Mouse (Mus musculus): Measurements from ENCODE around the gene Ntm. TPM values are rescaled to one million over a fixed set of nuclear protein-coding genes. Genes with fewer than 3 reads are reported as not detected.

Gene Ntm
- polyA plus RNA-seq, 1 experiment from 2014 or later: 22.6 TPM

DNA sequence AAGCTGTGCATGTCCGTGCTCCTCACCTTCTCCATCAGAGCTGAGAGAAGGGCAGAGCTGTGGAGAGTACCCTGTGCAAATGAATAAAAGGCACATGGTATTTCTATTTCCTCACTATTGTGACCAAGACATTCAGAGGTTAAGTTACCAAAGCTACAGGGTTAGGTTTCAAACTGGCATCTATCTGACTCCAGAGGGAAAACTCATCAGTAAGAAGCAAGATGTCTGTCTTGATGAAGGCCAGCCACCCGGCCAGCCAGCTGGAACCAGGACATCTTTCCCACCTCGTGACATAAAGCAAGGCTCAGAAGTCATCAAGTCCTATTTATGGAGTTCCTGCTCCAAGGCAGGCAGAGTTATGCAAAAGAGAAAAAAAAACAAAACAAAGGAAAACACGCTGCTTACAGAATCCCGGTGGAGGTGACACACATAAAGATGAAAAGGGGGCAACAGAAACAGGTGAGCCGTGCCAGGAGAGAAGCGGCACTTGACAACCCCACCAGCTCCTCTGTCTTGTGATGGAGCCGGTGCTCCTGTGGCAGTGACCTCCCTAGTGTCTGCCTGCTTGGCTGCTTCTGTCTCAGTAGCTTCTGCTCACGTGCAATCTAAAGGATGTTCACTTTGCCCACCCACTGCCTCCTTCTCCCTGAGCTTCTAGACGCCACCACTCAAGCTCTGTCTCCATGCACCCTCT is 694.2 kb downstream of the Ntm start:
- DNase-seq (ENCODE audit: low spot score) (no peak), ATAC-seq (ENCODE audit: insufficient read depth, low FRiP score, low TSS enrichment) (no peak)
- H3K4me2 ChIP-seq (ENCODE audit: low read depth): no peak overlapping the region
- no peak overlapping the region for H3K9ac ChIP-seq (ENCODE audit: low read length)
- no peak overlapping the region for H3K4me3 ChIP-seq (ENCODE audit: low read depth, low read length)
- no peaks in the 10 kb centered on the region for H3K4me1 ChIP-seq (ENCODE audit: control insufficient read depth, insufficient read depth, low read length)
- no peaks in the 10 kb centered on the region for H3K9me3 ChIP-seq (ENCODE audit: control insufficient read depth, low read length)
- H3K27me3 ChIP-seq (ENCODE audit: control insufficient read depth, insufficient read depth, low read length): no peaks in the 10 kb centered on the region
- no peak overlapping the region for H3K27ac ChIP-seq (ENCODE audit: low read depth, low read length)
- 67% methylated on average over 10 of the region's 10 CpGs for WGBS
- no peaks in the 10 kb centered on the region for H3K36me3 ChIP-seq (ENCODE audit: control insufficient read depth, insufficient read depth, low read length)

DNA sequence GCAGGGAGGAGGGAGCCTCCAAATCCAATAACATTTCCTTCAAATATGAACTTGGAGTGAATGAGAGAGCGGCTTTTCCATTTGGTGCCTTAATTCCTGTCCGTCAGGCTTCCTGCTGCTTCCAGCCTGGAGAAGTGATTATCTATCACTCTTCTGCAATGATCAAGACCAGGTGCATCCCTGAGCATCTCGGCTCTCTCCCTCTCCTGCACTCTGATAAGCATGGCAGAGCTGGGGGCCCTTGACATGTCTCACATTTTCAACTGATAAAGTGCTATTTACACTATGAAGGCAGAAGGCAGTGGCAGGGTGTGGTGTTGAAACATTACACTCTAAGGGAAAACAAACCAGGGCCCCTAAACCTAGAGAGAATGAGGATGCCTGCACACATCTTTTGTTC is 695.3 kb downstream of the Ntm start:
- 48% methylated on average over 3 of the region's 3 CpGs for WGBS
- Histone ChIP-seq H3K36me3 (ENCODE audit: control insufficient read depth, insufficient read depth, low read length) (no peaks in the 10 kb centered on the region), H3K9me3 (ENCODE audit: control insufficient read depth, low read length) (no peaks in the 10 kb centered on the region), H3K4me3 (ENCODE audit: low read depth, low read length) (no peak overlapping the region), H3K27me3 (ENCODE audit: control insufficient read depth, insufficient read depth, low read length) (no peaks in the 10 kb centered on the region), H3K9ac (ENCODE audit: low read length) (no peak overlapping the region), H3K4me2 (ENCODE audit: low read depth) (no peak overlapping the region), H3K27ac (ENCODE audit: low read depth, low read length) (no peak overlapping the region), H3K4me1 (ENCODE audit: control insufficient read depth, insufficient read depth, low read length) (no peaks in the 10 kb centered on the region)
- no peak for DNase-seq (ENCODE audit: low spot score)
- ATAC-seq (ENCODE audit: insufficient read depth, low FRiP score, low TSS enrichment): no peak

DNA sequence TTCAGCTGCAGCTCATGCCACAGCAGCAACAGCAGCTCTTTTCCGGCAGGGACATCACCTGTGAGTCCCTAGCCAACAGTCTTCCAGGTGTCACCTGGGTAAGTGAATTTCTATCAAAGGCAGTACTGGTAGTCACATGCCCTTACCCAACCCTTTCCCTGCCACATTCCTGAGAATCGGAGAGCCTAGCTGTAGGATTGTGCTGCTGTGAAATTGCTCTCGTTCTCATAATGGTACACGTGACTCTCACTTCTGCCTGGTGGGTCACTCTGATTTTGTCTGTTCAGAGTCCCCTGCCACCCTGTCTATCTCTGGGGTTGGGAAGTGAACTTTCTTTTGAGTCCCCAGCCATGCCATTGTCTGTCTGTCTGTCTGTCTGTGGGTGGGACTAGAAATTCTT is 697.8 kb downstream of the Ntm start:
- H3K4me3 ChIP-seq (ENCODE audit: low read depth, low read length): no peak overlapping the region
- no peaks in the 10 kb centered on the region for H3K27me3 ChIP-seq (ENCODE audit: control insufficient read depth, insufficient read depth, low read length)
- H3K4me1 ChIP-seq (ENCODE audit: control insufficient read depth, insufficient read depth, low read length): no peaks in the 10 kb centered on the region
- H3K9me3 ChIP-seq (ENCODE audit: control insufficient read depth, low read length): no peaks in the 10 kb centered on the region
- no peak overlapping the region for H3K4me2 ChIP-seq (ENCODE audit: low read depth)
- H3K27ac ChIP-seq (ENCODE audit: low read depth, low read length): no peak overlapping the region
- 64% methylated on average over 4 of the region's 4 CpGs for WGBS
- H3K9ac ChIP-seq (ENCODE audit: low read length): no peak overlapping the region
- DNase-seq (ENCODE audit: low spot score) (no peak), ATAC-seq (ENCODE audit: insufficient read depth, low FRiP score, low TSS enrichment) (no peak)
- H3K36me3 ChIP-seq (ENCODE audit: control insufficient read depth, insufficient read depth, low read length): no peaks in the 10 kb centered on the region

DNA sequence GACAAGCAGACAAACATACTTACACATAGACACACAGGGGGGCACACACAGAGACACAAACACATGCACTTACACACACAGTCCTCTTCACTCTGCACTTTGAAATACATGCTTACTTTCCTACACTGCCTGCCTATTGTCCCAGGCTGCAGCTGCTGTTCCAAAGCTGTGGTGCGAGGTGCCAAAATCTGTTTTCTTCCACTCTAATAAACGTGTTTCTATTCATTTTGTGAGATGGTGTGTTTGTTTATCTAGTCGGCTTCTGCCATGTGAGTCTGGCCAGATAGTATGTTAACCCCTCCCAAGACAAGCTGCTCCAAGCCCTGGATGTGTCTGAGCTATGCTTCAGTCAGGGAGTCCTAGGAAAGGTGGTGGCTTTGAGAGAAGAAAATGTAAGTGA is 700.1 kb downstream of the Ntm start:
- no peaks in the 10 kb centered on the region for H3K4me1 ChIP-seq (ENCODE audit: control insufficient read depth, insufficient read depth, low read length)
- no peak overlapping the region for H3K4me2 ChIP-seq (ENCODE audit: low read depth)
- no peaks in the 10 kb centered on the region for H3K9me3 ChIP-seq (ENCODE audit: control insufficient read depth, low read length)
- ATAC-seq (ENCODE audit: insufficient read depth, low FRiP score, low TSS enrichment) (no peak), DNase-seq (ENCODE audit: low spot score) (no peak)
- H3K36me3 ChIP-seq (ENCODE audit: control insufficient read depth, insufficient read depth, low read length): no peaks in the 10 kb centered on the region
- WGBS: 60% methylated on average over 3 of the region's 3 CpGs
- no peak overlapping the region for H3K4me3 ChIP-seq (ENCODE audit: low read depth, low read length)
- no peaks in the 10 kb centered on the region for H3K27me3 ChIP-seq (ENCODE audit: control insufficient read depth, insufficient read depth, low read length)
- no peak overlapping the region for H3K27ac ChIP-seq (ENCODE audit: low read depth, low read length)
- H3K9ac ChIP-seq (ENCODE audit: low read length): no peak overlapping the region

DNA sequence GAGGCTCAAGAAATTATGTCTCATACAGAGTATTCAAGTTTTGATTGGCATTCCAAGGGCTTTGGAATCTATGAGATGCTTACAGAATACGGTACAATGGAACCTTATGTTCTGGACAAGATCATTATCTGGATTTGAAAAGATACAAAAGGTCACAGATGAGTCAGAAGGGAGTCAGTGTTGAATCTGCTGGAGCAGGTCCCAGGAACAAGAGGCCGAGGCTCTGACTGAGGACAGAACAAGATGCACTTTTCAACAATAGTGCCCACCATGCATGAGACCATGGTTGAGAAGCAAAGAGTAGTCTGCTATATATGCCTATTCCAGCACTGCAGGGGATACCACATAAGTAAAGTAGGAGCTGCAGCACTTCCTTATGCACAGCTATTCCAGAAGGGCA is 710.1 kb downstream of the Ntm start:
- Histone ChIP-seq H3K9ac (ENCODE audit: low read length) (no peak overlapping the region), H3K4me1 (ENCODE audit: control insufficient read depth, insufficient read depth, low read length) (no peaks in the 10 kb centered on the region), H3K9me3 (ENCODE audit: control insufficient read depth, low read length) (no peaks in the 10 kb centered on the region), H3K4me2 (ENCODE audit: low read depth) (no peak overlapping the region), H3K27me3 (ENCODE audit: control insufficient read depth, insufficient read depth, low read length) (no peaks in the 10 kb centered on the region), H3K4me3 (ENCODE audit: low read depth, low read length) (no peak overlapping the region), H3K36me3 (ENCODE audit: control insufficient read depth, insufficient read depth, low read length) (no peaks in the 10 kb centered on the region), H3K27ac (ENCODE audit: low read depth, low read length) (no peak overlapping the region)
- WGBS: 84% methylated on average over 2 of the region's 2 CpGs
- DNase-seq (ENCODE audit: low spot score): no peak
- no peak for ATAC-seq (ENCODE audit: insufficient read depth, low FRiP score, low TSS enrichment)

DNA sequence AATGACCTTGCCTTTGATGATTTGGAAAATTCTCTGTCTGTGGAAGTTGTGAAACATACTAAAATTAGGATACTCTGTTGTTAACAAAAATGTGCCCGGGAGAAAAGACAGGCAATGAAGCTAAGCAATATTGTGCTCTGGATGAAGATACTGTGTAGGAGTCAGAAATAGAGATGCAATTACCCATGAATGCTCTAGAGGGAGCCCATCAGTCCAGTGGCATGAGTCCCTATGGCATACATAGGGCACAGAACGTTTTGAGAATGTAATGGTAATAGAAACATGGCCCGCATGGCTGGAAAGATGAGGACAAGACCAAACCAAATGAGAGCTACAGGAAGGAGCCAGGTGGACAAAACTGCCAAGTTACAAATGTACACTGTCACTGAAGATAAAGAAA is 712.1 kb downstream of the Ntm start:
- Histone ChIP-seq H3K9me3 (ENCODE audit: control insufficient read depth, low read length) (no peaks in the 10 kb centered on the region), H3K4me3 (ENCODE audit: low read depth, low read length) (no peak overlapping the region), H3K4me1 (ENCODE audit: control insufficient read depth, insufficient read depth, low read length) (no peaks in the 10 kb centered on the region), H3K27me3 (ENCODE audit: control insufficient read depth, insufficient read depth, low read length) (no peaks in the 10 kb centered on the region), H3K9ac (ENCODE audit: low read length) (no peak overlapping the region), H3K36me3 (ENCODE audit: control insufficient read depth, insufficient read depth, low read length) (no peaks in the 10 kb centered on the region), H3K27ac (ENCODE audit: low read depth, low read length) (no peak overlapping the region), H3K4me2 (ENCODE audit: low read depth) (no peak overlapping the region)
- ATAC-seq (ENCODE audit: insufficient read depth, low FRiP score, low TSS enrichment) (no peak), DNase-seq (ENCODE audit: low spot score) (no peak)
- 68% methylated on average over 3 of the region's 3 CpGs for WGBS

DNA sequence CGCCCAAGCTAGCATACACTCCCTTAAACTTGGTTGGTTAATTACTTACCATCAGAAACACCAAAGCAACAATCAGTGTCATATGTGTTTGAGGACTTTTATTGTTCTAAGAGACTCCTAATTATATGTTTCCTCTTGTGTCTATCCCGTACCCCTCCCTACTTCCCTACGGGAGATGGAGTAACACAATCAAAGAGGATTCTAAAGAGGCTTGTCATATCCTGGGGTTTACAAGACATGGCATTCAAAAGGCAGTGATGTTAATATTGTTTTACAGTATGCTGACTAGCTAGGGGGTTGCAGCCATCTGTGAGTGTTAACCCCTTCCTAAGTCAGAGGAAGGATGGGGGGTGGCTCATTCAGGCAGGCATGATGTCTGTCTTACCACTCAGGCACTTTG is 715.1 kb downstream of the Ntm start:
- no peaks in the 10 kb centered on the region for H3K4me1 ChIP-seq (ENCODE audit: control insufficient read depth, insufficient read depth, low read length)
- no peak overlapping the region for H3K9ac ChIP-seq (ENCODE audit: low read length)
- H3K4me2 ChIP-seq (ENCODE audit: low read depth): no peak overlapping the region
- H3K36me3 ChIP-seq (ENCODE audit: control insufficient read depth, insufficient read depth, low read length): no peaks in the 10 kb centered on the region
- no peaks in the 10 kb centered on the region for H3K27me3 ChIP-seq (ENCODE audit: control insufficient read depth, insufficient read depth, low read length)
- no peak for DNase-seq (ENCODE audit: low spot score)
- 53% methylated on average over 3 of the region's 3 CpGs for WGBS
- no peaks in the 10 kb centered on the region for H3K9me3 ChIP-seq (ENCODE audit: control insufficient read depth, low read length)
- H3K4me3 ChIP-seq (ENCODE audit: low read depth, low read length): no peak overlapping the region
- no peak overlapping the region for H3K27ac ChIP-seq (ENCODE audit: low read depth, low read length)
- ATAC-seq (ENCODE audit: insufficient read depth, low FRiP score, low TSS enrichment): no peak

DNA sequence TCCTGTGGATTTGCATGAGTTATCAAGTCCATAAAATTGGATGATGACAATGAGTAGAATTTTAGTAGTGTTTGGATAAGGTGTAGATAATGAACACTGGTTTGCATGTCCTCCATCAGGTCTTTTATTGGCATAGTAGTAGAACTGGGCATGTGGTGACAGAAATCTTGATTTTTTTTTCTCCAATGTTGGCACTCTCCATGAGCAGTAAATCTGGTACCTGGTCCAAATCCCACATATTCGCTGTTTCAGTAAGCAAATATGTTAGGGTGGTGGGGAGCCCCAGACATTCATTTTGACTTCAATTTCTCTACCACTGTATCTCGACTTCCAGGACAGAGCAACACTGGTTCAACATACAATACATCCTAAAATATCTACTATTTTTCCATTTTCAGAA is 718.9 kb downstream of the Ntm start:
- H3K9me3 ChIP-seq (ENCODE audit: control insufficient read depth, low read length): no peaks in the 10 kb centered on the region
- H3K9ac ChIP-seq (ENCODE audit: low read length): no peak overlapping the region
- no peak overlapping the region for H3K4me2 ChIP-seq (ENCODE audit: low read depth)
- WGBS: 88% methylated on average over 2 of the region's 2 CpGs
- H3K4me1 ChIP-seq (ENCODE audit: control insufficient read depth, insufficient read depth, low read length): no peaks in the 10 kb centered on the region
- H3K27ac ChIP-seq (ENCODE audit: low read depth, low read length): no peak overlapping the region
- DNase-seq (ENCODE audit: low spot score) (no peak), ATAC-seq (ENCODE audit: insufficient read depth, low FRiP score, low TSS enrichment) (no peak)
- H3K4me3 ChIP-seq (ENCODE audit: low read depth, low read length): no peak overlapping the region
- H3K27me3 ChIP-seq (ENCODE audit: control insufficient read depth, insufficient read depth, low read length): no peaks in the 10 kb centered on the region
- no peaks in the 10 kb centered on the region for H3K36me3 ChIP-seq (ENCODE audit: control insufficient read depth, insufficient read depth, low read length)

DNA sequence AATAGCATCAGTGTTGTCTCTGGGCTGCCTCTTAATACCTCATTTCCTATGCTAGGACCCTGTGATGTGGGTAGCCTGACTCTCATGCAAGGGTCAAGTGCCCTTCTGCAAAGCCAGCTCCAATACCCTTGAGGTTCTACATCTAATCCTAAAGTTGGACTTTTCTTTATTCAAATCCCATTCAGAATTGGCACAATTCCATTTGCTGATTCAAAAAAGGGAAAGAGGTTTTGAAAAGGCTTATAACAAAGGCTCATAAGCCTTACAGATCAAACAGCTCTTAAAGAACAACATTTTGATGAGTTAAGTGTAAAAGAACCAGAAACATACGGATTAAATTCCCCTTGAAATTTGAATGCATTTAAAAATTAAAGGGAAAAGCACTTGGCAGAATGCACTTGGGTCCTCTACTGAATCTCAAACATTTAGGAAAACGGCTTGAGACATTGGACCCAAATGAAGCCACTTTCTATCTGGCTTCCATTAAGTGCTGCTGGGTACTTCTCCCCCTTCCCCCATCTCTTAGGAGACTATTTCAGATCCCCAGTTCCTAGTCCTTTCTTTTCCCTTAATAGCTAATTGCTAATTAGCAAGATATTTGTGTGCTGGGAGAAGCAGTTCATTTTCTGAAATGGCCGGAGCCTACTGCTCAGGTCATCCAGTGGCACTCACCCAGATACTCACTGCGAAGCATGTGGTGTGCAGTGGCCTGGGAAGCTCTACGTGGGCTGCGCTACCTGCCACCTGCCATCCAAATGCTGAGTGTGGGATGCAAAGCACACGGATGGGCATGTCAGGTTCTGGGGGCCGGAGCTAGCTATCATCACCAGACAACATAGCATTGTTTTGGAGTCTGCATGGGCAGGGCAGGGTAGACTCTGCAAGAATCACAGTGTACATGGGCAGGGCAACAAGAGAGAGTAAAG is 720.2 kb downstream of the Ntm start:
- H3K4me3 ChIP-seq (ENCODE audit: low read depth, low read length): no peak overlapping the region
- H3K27me3 ChIP-seq (ENCODE audit: control insufficient read depth, insufficient read depth, low read length): no peaks in the 10 kb centered on the region
- H3K9me3 ChIP-seq (ENCODE audit: control insufficient read depth, low read length): no peaks in the 10 kb centered on the region
- H3K4me2 ChIP-seq (ENCODE audit: low read depth): no peak overlapping the region
- no peaks in the 10 kb centered on the region for H3K4me1 ChIP-seq (ENCODE audit: control insufficient read depth, insufficient read depth, low read length)
- no peak overlapping the region for H3K27ac ChIP-seq (ENCODE audit: low read depth, low read length)
- 87% methylated on average over 8 of the region's 8 CpGs for WGBS
- ATAC-seq (ENCODE audit: insufficient read depth, low FRiP score, low TSS enrichment): no peak
- no peaks in the 10 kb centered on the region for H3K36me3 ChIP-seq (ENCODE audit: control insufficient read depth, insufficient read depth, low read length)
- no peak for DNase-seq (ENCODE audit: low spot score)
- H3K9ac ChIP-seq (ENCODE audit: low read length): no peak overlapping the region
